Mouse (Mus musculus): ENCODE measurements at regions not wholly inside any gene's neighbourhood (a gene's known extent, or its start where the extent isn't known, plus 50 kb on each side); places are given as distances from the start of the nearest gene placed in this dataset.

DNA sequence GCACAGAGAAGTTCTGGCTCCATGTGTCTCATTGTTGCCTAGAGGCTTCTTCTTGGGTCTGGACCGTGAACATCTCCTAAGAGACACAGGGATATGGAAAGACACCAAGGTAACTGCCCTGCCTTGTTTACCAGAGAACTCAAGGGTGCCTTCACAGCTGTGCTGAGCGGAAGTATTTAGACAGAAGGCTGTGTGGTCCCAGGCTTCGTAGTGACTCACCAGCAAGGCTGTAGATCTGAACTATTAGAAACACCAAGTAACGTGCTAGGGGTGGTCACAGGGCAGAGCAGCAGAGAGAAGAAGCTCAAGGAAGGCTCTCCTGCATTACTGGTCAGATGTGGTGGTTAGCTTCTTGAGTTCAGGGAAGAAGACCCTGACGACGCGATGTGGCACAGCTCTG lies 51.6 kb upstream of the Lpp start:
- Histone ChIP-seq H3K27me3 (peaks cover 5% of the 10 kb centered on the region; the same call in 1 of the 2 replicates), H3K27ac (replicated peaks) (no peak overlapping the region), H3K4me1 (replicated peaks) (no peaks in the 10 kb centered on the region), H3K9ac (no peak overlapping the region), H3K4me2 (no peak overlapping the region), H3K36me3 (no peaks in the 10 kb centered on the region), H3K9me3 (no peaks in the 10 kb centered on the region), H3K4me3 (no peak overlapping the region)
- no peak for ATAC-seq (ENCODE audit: low read depth)
- 89% methylated on average over 7 of the region's 7 CpGs for WGBS

DNA sequence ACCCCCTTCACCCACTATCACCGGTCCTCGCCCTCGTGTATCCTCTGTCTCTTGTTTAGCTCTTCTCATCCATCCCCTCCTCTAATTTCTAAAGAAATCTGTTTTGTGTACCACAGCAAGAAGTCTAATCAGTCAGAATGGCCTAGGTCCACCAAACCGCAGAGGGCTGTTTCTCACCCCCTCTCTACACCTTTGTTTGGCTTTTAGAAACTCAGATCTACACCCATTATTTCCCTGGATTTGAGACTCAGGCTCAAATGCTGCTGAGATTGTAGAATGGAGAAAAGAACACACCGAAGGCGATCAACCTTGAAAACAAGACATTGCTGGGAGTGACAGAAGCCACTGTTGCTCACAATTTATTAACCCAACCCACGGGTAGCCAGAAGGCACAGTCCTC lies 52.7 kb upstream of the Lpp start:
- Histone ChIP-seq H3K4me2 (no peak overlapping the region), H3K27ac (replicated peaks) (no peak overlapping the region), H3K36me3 (no peaks in the 10 kb centered on the region), H3K4me1 (replicated peaks) (no peaks in the 10 kb centered on the region), H3K27me3 (peaks cover 2% of the 10 kb centered on the region; the same call in 1 of the 2 replicates), H3K4me3 (no peak overlapping the region), H3K9ac (no peak overlapping the region), H3K9me3 (no peaks in the 10 kb centered on the region)
- no peak for ATAC-seq (ENCODE audit: low read depth)
- WGBS = 50% methylated on average over 7 of the region's 7 CpGs

DNA sequence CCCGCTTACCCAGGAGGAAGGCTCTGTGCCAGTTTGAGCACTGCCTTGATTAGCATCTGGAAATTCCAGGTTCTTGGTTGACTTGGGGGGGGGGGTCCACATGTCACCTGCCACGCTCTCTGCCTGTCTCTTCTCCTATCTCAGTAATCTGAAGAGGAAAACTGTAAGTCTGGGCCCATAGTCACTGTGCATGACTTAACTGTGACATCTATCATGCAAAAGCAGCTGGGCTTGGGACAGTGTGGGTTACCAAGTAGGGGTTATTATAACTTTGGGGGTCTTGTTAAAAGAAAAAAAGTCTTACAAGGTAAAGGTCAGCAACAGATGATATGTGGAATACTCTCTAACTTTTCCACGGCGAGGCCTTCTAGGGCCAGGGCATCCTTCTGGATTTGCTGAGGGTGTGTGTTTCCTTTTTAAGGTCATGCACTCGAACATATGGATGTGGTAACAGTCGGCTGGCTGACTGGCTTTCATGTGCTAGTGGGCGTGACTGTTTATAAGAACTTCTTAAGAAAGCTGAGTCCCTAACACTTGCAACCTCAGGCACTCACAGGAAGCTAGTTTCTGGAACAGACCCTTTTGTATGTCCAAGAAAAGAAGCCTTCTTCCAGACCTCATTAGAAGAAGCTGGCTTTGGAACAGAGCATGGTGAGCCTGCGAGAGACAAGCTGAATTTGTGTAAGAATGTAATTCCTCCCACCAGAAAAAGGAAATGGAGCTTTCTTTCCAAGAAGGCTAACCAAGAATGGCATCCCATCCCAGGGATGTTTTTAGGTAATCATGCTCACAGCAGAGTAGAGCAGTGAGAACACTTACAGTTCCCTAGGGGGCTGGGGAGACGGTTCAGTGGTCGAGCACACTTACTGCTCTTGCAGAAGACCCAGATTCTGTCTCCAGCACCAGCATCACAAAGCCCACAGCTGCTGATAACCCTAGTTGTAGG lies 53.7 kb upstream of the Lpp start:
- Histone ChIP-seq H3K4me3 (no peak overlapping the region), H3K9me3 (no peaks in the 10 kb centered on the region), H3K36me3 (no peaks in the 10 kb centered on the region), H3K27me3 (no peaks in the 10 kb centered on the region), H3K4me1 (replicated peaks) (no peaks in the 10 kb centered on the region), H3K4me2 (no peak overlapping the region), H3K27ac (replicated peaks) (no peak overlapping the region), H3K9ac (no peak overlapping the region)
- 61% methylated on average over 10 of the region's 10 CpGs for WGBS
- ATAC-seq (ENCODE audit: low read depth) = no peak

DNA sequence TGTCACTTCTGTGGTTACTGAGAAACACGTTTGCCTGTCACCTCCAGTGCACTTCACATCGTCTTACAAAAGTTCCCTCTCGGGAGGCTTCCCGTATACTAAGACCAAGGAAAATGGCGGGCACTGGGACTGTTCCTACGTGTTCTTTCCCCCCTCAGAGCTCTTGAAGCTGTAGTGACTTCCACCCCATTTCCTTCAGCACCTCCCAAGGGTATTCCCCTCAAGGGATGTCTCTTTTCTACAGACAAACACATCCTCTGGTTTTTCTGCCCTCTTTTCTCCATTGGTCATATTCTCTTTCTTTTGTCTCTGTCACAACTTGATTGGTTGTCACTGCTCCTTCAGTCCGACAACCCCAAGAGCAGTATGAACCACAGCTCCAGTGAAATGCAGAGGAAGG lies 54.9 kb upstream of the Lpp start:
- Histone ChIP-seq H3K27ac (replicated peaks) (no peak overlapping the region), H3K27me3 (no peaks in the 10 kb centered on the region), H3K36me3 (no peaks in the 10 kb centered on the region), H3K9ac (no peak overlapping the region), H3K4me3 (no peak overlapping the region), H3K9me3 (no peaks in the 10 kb centered on the region), H3K4me2 (no peak overlapping the region), H3K4me1 (replicated peaks) (no peaks in the 10 kb centered on the region)
- 89% methylated on average over 7 of the region's 7 CpGs for WGBS
- ATAC-seq (ENCODE audit: low read depth) = no peak

DNA sequence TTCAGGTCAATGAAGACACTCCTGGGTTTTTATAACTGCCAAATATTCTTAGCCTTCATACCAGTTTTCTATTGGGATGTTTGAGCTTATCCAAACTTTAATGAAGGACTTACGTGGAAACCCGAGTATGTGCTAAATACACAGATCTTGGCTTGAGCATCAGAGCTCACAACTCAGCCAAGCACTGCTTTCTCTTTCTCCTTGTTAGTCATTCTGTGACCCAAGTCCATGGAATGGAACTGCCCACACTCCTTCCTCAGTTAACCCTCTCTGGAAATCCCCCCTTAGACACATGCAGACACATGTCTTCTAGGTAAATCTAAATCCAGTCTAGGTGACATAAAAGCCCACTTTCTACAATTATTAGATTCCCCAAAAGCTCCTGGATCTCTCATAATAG lies 58.9 kb upstream of the Lpp start:
- H3K9me3 ChIP-seq = no peaks in the 10 kb centered on the region
- H3K4me3 ChIP-seq = no peak overlapping the region
- H3K27ac ChIP-seq (replicated peaks) = no peak overlapping the region
- no peak overlapping the region for H3K4me2 ChIP-seq
- H3K27me3 ChIP-seq = no peaks in the 10 kb centered on the region
- no peaks in the 10 kb centered on the region for H3K4me1 ChIP-seq (replicated peaks)
- H3K9ac ChIP-seq = no peak overlapping the region
- 99% methylated on average over 2 of the region's 2 CpGs for WGBS
- H3K36me3 ChIP-seq = no peaks in the 10 kb centered on the region
- no peak for ATAC-seq (ENCODE audit: low read depth)

DNA sequence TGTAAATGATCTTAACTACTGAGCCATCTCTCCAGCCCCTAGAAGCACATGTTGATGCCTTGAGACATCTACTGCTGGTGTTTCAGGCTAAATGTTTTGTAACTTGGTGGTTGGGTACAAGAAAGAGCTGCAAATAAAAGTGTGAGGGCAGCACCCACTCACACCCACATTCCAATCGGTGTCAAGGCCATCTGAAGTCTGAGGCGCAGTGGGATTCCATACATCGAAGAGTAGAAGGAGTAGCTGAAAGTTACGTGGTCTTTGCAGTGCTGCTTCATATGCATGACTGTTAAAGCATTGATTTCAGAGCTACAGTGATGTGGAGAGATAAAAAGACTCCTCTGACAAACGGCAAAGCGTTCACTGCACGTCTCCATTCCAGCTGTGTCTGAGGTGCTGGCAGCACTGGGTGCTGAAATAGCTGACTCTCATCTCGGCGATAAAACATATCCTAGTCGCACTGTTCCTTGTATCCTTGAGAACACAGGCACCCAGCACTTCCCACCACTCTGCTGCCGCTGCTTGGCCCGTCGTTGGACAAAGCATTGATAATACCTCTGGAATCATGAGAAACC lies 61.8 kb upstream of the Lpp start:
- H3K4me3 ChIP-seq = no peak overlapping the region
- H3K36me3 ChIP-seq = no peaks in the 10 kb centered on the region
- no peak overlapping the region for H3K27ac ChIP-seq (replicated peaks)
- H3K9ac ChIP-seq = no peak overlapping the region
- ATAC-seq (ENCODE audit: low read depth) = no peak
- no peaks in the 10 kb centered on the region for H3K9me3 ChIP-seq
- H3K27me3 ChIP-seq = no peaks in the 10 kb centered on the region
- 85% methylated on average over 13 of the region's 13 CpGs for WGBS
- H3K4me1 ChIP-seq (replicated peaks) = no peaks in the 10 kb centered on the region
- no peak overlapping the region for H3K4me2 ChIP-seq

DNA sequence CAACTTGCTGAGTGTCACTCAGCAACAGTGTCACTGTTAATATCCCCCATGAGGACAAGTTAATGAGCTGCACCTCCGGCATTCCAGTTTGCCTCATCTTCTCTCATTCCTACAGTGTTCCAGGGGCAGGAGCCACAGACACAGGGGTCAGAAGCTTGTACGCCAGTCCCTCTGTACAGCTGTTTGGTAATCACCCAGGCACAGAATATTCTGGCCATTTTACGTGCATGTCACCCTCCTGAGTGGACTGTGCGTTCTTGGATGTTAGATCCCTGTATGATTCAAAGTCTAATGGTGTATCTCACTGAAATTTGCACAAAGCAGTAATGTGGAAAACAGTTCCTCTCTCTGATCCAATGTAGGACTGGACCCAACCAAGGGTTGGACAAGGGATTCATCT lies 66.7 kb upstream of the Lpp start:
- H3K4me2 ChIP-seq = no peak overlapping the region
- no peaks in the 10 kb centered on the region for H3K9me3 ChIP-seq
- no peak overlapping the region for H3K4me3 ChIP-seq
- no peak overlapping the region for H3K9ac ChIP-seq
- no peaks in the 10 kb centered on the region for H3K4me1 ChIP-seq (replicated peaks)
- WGBS = 88% methylated on average over 4 of the region's 4 CpGs
- no peak for ATAC-seq (ENCODE audit: low read depth)
- H3K27ac ChIP-seq (replicated peaks) = no peak overlapping the region
- no peaks in the 10 kb centered on the region for H3K36me3 ChIP-seq
- H3K27me3 ChIP-seq = no peaks in the 10 kb centered on the region

DNA sequence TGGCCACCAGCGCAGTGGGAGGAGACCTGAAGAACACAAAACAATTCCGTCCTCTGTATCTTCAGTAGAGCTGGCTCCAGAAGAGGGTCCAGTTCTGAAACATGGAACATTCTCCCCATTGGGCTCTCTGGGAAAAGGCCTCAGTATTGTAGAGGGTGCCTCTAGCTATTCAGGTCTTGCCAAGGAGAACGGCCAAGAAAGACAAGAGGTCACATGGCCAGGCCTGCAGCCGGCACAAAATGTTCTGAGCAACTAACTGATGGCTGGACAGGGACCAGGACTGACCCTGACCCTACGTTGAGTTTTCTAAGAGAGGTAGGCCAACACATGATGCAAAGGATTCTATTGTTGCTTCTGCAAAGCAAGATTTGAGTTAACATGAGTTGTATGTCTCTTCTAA lies 67.3 kb upstream of the Lpp start:
- WGBS = 90% methylated on average over 5 of the region's 5 CpGs
- no peaks in the 10 kb centered on the region for H3K36me3 ChIP-seq
- no peak overlapping the region for H3K4me3 ChIP-seq
- H3K4me1 ChIP-seq (replicated peaks) = no peaks in the 10 kb centered on the region
- no peak for ATAC-seq (ENCODE audit: low read depth)
- no peaks in the 10 kb centered on the region for H3K9me3 ChIP-seq
- no peaks in the 10 kb centered on the region for H3K27me3 ChIP-seq
- no peak overlapping the region for H3K27ac ChIP-seq (replicated peaks)
- H3K9ac ChIP-seq = no peak overlapping the region
- no peak overlapping the region for H3K4me2 ChIP-seq

DNA sequence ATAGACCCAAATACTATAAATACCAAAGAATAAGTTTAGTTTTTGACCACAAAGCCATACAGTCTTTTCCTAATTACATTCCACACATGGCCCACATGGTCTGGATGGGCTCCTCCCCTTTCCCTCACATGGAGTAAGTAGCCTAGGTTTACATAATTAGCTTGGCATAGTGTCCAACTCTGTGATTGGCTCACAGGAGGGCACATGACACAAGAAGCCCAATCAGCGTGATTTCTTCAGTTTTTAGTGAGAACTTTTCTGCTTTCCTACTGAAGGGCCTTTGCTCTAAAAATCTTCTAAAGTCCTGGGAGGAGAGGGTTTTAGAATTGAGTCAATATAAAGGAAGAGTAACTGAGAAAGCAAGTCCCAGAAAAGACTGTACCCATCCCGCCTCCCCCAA lies 68.4 kb upstream of the Lpp start:
- Histone ChIP-seq H3K27ac (replicated peaks) (no peak overlapping the region), H3K9ac (no peak overlapping the region), H3K4me2 (no peak overlapping the region), H3K4me1 (replicated peaks) (no peaks in the 10 kb centered on the region), H3K9me3 (no peaks in the 10 kb centered on the region), H3K36me3 (no peaks in the 10 kb centered on the region), H3K4me3 (no peak overlapping the region), H3K27me3 (no peaks in the 10 kb centered on the region)
- no peak for ATAC-seq (ENCODE audit: low read depth)
- 85% methylated on average over 2 of the region's 2 CpGs for WGBS

DNA sequence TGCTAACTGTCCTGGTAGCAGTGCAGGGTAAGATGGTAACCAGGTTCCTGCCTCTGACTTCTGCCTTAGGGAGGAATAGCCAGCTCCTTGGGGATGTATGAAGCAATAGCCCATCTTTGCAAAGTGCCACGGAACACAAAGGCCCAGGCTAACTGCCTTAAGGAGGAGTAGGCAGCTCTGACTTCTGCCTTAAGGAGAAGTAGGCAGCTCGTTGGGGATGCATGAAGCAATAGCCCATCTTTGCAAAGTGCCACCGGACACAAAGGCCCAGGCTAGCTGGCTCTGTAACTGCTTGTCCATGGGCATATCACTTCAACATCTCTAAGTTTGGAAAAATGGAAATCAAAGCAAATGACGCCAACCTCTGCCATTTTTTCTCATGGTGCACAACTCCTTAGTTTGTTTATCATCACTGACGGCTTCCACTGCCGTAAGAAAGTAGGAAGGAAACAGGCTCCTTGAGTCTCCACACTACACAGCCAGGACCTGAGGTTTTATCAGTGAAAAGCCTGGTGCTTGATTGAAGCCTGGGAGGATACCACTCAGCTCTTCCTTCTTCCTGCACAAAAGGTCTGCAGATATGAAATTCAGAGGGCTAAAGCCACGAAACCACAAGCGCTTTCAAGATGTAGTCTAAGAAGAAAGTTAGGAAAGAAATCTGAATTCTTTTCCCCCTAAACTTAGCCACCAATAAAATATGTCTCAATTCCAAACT lies 74.4 kb upstream of the Lpp start:
- Histone ChIP-seq H3K27ac (replicated peaks) (no peak overlapping the region), H3K4me1 (replicated peaks) (no peaks in the 10 kb centered on the region), H3K36me3 (no peaks in the 10 kb centered on the region), H3K27me3 (no peaks in the 10 kb centered on the region), H3K4me2 (no peak overlapping the region), H3K9me3 (no peaks in the 10 kb centered on the region), H3K4me3 (no peak overlapping the region), H3K9ac (no peak overlapping the region)
- 86% methylated on average over 8 of the region's 8 CpGs for WGBS
- ATAC-seq (ENCODE audit: low read depth) = no peak

DNA sequence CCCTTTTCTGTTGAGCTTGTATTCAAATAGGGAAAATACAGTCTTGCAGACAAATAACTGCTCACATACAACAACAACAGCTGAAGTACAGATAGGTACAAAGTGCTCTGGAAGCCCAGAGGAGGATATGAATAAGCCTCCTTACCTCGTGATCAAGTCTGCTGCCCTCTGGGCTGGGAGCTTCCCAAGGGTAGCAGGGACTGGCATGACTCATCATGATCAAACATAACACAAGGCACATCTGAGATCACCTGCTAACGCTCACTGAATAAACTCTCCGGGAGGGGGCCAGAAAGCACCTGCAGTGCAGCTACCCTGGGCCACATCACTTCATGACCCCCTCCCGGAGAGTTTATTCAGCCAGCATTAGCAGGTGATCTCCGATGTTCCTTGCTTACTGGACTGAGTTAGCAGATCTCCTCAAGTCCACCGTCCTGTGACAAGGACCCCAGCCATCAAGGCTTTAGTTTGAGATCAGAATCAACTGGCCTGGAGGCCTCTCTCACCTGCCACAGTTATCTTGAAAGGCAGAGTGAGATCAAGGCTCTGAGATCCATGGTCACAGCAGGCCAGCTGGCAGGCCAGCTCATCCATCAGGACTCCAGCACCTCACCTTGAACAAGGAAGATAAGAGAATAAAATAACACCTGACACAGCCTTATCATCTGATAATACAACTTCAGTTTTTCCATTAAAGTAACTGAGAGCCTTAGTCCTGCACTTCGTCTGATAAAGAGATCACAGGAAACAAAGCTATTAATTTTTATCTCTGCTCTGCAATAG lies 79.6 kb upstream of the Lpp start:
- H3K27ac ChIP-seq (replicated peaks) = no peak overlapping the region
- H3K4me2 ChIP-seq = no peak overlapping the region
- H3K27me3 ChIP-seq = no peaks in the 10 kb centered on the region
- no peak overlapping the region for H3K9ac ChIP-seq
- no peaks in the 10 kb centered on the region for H3K9me3 ChIP-seq
- no peak for ATAC-seq (ENCODE audit: low read depth)
- H3K4me1 ChIP-seq (replicated peaks) = no peaks in the 10 kb centered on the region
- no peak overlapping the region for H3K4me3 ChIP-seq
- no peaks in the 10 kb centered on the region for H3K36me3 ChIP-seq
- 75% methylated on average over 7 of the region's 7 CpGs for WGBS

DNA sequence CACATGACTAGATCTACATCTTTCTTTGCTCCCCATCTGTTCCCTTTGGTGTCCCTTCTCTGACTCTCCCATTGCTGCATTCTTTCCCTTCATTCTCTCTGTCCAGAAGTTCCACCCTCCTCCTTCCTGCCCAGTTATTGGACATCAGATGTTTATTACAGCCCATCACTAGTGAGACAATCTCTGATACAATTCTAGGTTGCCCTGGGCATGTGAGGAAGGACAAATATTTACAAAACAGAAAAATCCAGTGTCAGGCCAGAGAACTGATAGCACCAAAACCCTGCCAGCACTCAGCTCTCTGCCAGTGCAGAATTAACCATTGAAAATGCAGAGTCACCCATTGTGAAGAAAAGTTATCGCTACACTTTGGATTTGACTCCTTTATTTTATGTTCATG lies 87.9 kb upstream of the Lpp start:
- no peak for ATAC-seq (ENCODE audit: low read depth)

More for the DNA sequence above, 87.9 kb upstream of the Lpp start:
- Histone ChIP-seq H3K27me3 (no peaks in the 10 kb centered on the region), H3K9me3 (no peaks in the 10 kb centered on the region), H3K4me2 (no peak overlapping the region), H3K4me3 (no peak overlapping the region), H3K9ac (no peak overlapping the region), H3K4me1 (replicated peaks) (no peaks in the 10 kb centered on the region), H3K27ac (replicated peaks) (no peak overlapping the region), H3K36me3 (no peaks in the 10 kb centered on the region)
- 100% methylated on average over 1 of the region's 1 CpGs for WGBS
